ENCODE assay signal across 22 mouse cellular contexts in the genomic region with DNA sequence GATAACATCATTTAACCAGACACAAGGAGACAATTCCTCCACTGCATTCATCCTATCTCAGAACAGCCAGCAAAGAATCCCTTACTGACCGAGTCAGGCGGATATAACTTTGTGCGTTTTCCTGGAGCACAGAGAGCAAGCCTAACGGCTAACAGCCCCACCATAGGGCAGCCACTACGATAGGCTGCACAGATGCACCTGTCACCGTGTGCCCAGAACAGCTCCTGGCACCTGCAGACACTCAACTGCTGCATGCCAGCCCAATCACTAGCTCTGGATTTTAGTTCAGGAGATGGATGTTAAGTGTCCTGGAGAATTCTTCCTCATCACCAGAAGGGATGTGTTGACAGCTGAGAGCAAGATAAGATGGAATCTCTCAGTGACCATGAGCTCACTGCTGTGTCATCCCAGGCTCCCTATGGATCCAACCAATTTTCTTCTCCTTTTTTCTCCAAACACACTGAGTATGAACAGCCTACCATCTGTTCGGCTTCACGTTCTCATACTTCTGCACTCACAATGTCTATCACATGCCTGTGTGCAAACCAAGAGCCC. TPM values are rescaled to one million over a fixed set of nuclear protein-coding genes. Genes with fewer than 3 reads are reported as not detected.
"Had no signal": no experiment of that assay in that cellular context is flagged by ENCODE, and none has a peak within 500 bp of the region (broad histone marks: within the 10 kb centered on the region; RNA-seq: fewer than 3 reads in every experiment).

No protein-coding gene starts in this region.

- H3K27ac ChIP-seq: kidney, embryonic 15.5 days; left cerebral cortex, adult 2 months; liver, embryonic 13.5 days; macrophage had no signal

- H3K4me2 ChIP-seq: kidney, embryonic 15.5 days; liver, embryonic 13.5 days; midbrain, embryonic 12.5 days had no signal

- ATAC-seq: midbrain, embryonic 16.5 days had no signal

- H3K27me3 ChIP-seq: kidney, embryonic 15.5 days; liver, embryonic 13.5 days; midbrain, embryonic 12.5 days had no signal

- H3K36me3 ChIP-seq: kidney, embryonic 15.5 days; liver, embryonic 13.5 days; midbrain, embryonic 12.5 days had no signal

- H3K9ac ChIP-seq: kidney, embryonic 15.5 days; liver, embryonic 13.5 days; midbrain, embryonic 12.5 days had no signal

- DNase-seq: kidney, postnatal 10 days; kidney, postnatal 36 days; layer of hippocampus, postnatal 36 days; liver, embryonic 13.5 days; lung, adult 2 months; thymus, adult 18-20 months; thymus, postnatal 36 days had no signal

- H3K4me1 ChIP-seq: liver, embryonic 13.5 days had no signal

- H3K4me3 ChIP-seq: kidney, embryonic 15.5 days; left cerebral cortex, adult 2 months; liver, embryonic 13.5 days; midbrain, embryonic 12.5 days had no signal

- H3K9me3 ChIP-seq: kidney, embryonic 15.5 days; liver, embryonic 13.5 days; midbrain, embryonic 12.5 days had no signal

RNA-seq across cellular contexts. Expression of gene 4930583I09Rik, which starts 29.8 kb away (rescaled TPM):
- polyA plus RNA-seq: kidney, embryonic 15.5 days; limb, embryonic 11.5 days; limb, embryonic 14.5 days; liver, adult 2 months; liver, embryonic 13.5 days; liver, embryonic 16.5 days; lung, adult 2 months; lung, embryonic 16.5 days; macrophage; midbrain, embryonic 12.5 days; midbrain, embryonic 16.5 days; neural tube, embryonic 11.5 days; neural tube, embryonic 14.5 days; small intestine, adult 2 months; spleen, adult 2 months; stomach, embryonic 16.5 days had no signal
